Mouse (Mus musculus): ENCODE results near the gene Ggt6. TPM values are rescaled to one million over a fixed set of nuclear protein-coding genes. Genes with fewer than 3 reads are reported as not detected.

Gene Ggt6
- total RNA-seq, 1 experiment from 2014 or later, result not detected

GRCm38 (mm10) chr11:72408451-72409170 lies 26.7 kb upstream of the Ggt6 start:
- ATAC-seq (replicated peaks in 1 of 2; ENCODE audit: insufficient read depth in 1 of 2, low FRiP score in 2 of 2, low TSS enrichment in 1 of 2, low read depth in 1 of 2, poor library complexity in 2 of 2, severe bottlenecking in 2 of 2), result no peak

- ATAC-seq (replicated peaks in 1 of 2; ENCODE audit: insufficient read depth in 1 of 2, low FRiP score in 2 of 2, low TSS enrichment in 1 of 2, low read depth in 1 of 2, poor library complexity in 2 of 2, severe bottlenecking in 2 of 2), result no peak
Observed at GRCm38 (mm10) chr11:72409649-72410385, 25.5 kb upstream of the Ggt6 start.

- no peak for ATAC-seq (replicated peaks in 1 of 2; ENCODE audit: insufficient read depth in 1 of 2, low FRiP score in 2 of 2, low TSS enrichment in 1 of 2, low read depth in 1 of 2, poor library complexity in 2 of 2, severe bottlenecking in 2 of 2)
Observed at GRCm38 (mm10) chr11:72410521-72411092, 24.7 kb upstream of the Ggt6 start.

- ATAC-seq (replicated peaks in 1 of 2; ENCODE audit: insufficient read depth in 1 of 2, low FRiP score in 2 of 2, low TSS enrichment in 1 of 2, low read depth in 1 of 2, poor library complexity in 2 of 2, severe bottlenecking in 2 of 2), result peak; percentile 72 to 75
Observed at GRCm38 (mm10) chr11:72411093-72411921, 24.0 kb upstream of the Ggt6 start, which contains the start of gene Smtnl2. Gene Smtnl2, minus strand, starts transcription at chr11:72411713.

GRCm38 (mm10) chr11:72411945-72412344 lies 23.4 kb upstream of the Ggt6 start:
- ATAC-seq (replicated peaks in 1 of 2; ENCODE audit: insufficient read depth in 1 of 2, low FRiP score in 2 of 2, low TSS enrichment in 1 of 2, low read depth in 1 of 2, poor library complexity in 2 of 2, severe bottlenecking in 2 of 2), result no peak

GRCm38 (mm10) chr11:72413016-72413415 lies 22.3 kb upstream of the Ggt6 start:
- ATAC-seq (replicated peaks in 1 of 2; ENCODE audit: insufficient read depth in 1 of 2, low FRiP score in 2 of 2, low TSS enrichment in 1 of 2, low read depth in 1 of 2, poor library complexity in 2 of 2, severe bottlenecking in 2 of 2), result no peak

- no peak for ATAC-seq (replicated peaks in 1 of 2; ENCODE audit: insufficient read depth in 1 of 2, low FRiP score in 2 of 2, low TSS enrichment in 1 of 2, low read depth in 1 of 2, poor library complexity in 2 of 2, severe bottlenecking in 2 of 2)
Observed at GRCm38 (mm10) chr11:72413601-72414190, 21.6 kb upstream of the Ggt6 start.

- ATAC-seq (replicated peaks in 1 of 2; ENCODE audit: insufficient read depth in 1 of 2, low FRiP score in 2 of 2, low TSS enrichment in 1 of 2, low read depth in 1 of 2, poor library complexity in 2 of 2, severe bottlenecking in 2 of 2), result no peak
Observed at GRCm38 (mm10) chr11:72415155-72415554, 20.2 kb upstream of the Ggt6 start.

GRCm38 (mm10) chr11:72416666-72417065 lies 18.7 kb upstream of the Ggt6 start:
- ATAC-seq (replicated peaks in 1 of 2; ENCODE audit: insufficient read depth in 1 of 2, low FRiP score in 2 of 2, low TSS enrichment in 1 of 2, low read depth in 1 of 2, poor library complexity in 2 of 2, severe bottlenecking in 2 of 2), result no peak

- ATAC-seq (replicated peaks in 1 of 2; ENCODE audit: insufficient read depth in 1 of 2, low FRiP score in 2 of 2, low TSS enrichment in 1 of 2, low read depth in 1 of 2, poor library complexity in 2 of 2, severe bottlenecking in 2 of 2), result no peak
Observed at GRCm38 (mm10) chr11:72417376-72417775, 17.9 kb upstream of the Ggt6 start.

GRCm38 (mm10) chr11:72418227-72418626 lies 17.1 kb upstream of the Ggt6 start:
- ATAC-seq (replicated peaks in 1 of 2; ENCODE audit: insufficient read depth in 1 of 2, low FRiP score in 2 of 2, low TSS enrichment in 1 of 2, low read depth in 1 of 2, poor library complexity in 2 of 2, severe bottlenecking in 2 of 2), result no peak

GRCm38 (mm10) chr11:72419006-72419405 lies 16.3 kb upstream of the Ggt6 start:
- no peak for ATAC-seq (replicated peaks in 1 of 2; ENCODE audit: insufficient read depth in 1 of 2, low FRiP score in 2 of 2, low TSS enrichment in 1 of 2, low read depth in 1 of 2, poor library complexity in 2 of 2, severe bottlenecking in 2 of 2)

GRCm38 (mm10) chr11:72420460-72421122 lies 14.7 kb upstream of the Ggt6 start:
- no peak for ATAC-seq (replicated peaks in 1 of 2; ENCODE audit: insufficient read depth in 1 of 2, low FRiP score in 2 of 2, low TSS enrichment in 1 of 2, low read depth in 1 of 2, poor library complexity in 2 of 2, severe bottlenecking in 2 of 2)

- ATAC-seq (replicated peaks in 1 of 2; ENCODE audit: insufficient read depth in 1 of 2, low FRiP score in 2 of 2, low TSS enrichment in 1 of 2, low read depth in 1 of 2, poor library complexity in 2 of 2, severe bottlenecking in 2 of 2), result peak; percentile 61 to 80
Observed at GRCm38 (mm10) chr11:72421518-72422278, 13.6 kb upstream of the Ggt6 start.

- ATAC-seq (replicated peaks in 1 of 2; ENCODE audit: insufficient read depth in 1 of 2, low FRiP score in 2 of 2, low TSS enrichment in 1 of 2, low read depth in 1 of 2, poor library complexity in 2 of 2, severe bottlenecking in 2 of 2), result no peak
Observed at GRCm38 (mm10) chr11:72423686-72424085, 11.6 kb upstream of the Ggt6 start.

- ATAC-seq (replicated peaks in 1 of 2; ENCODE audit: insufficient read depth in 1 of 2, low FRiP score in 2 of 2, low TSS enrichment in 1 of 2, low read depth in 1 of 2, poor library complexity in 2 of 2, severe bottlenecking in 2 of 2), result no peak
Observed at GRCm38 (mm10) chr11:72425201-72425600, 10.1 kb upstream of the Ggt6 start.
